Mouse (Mus musculus) hindbrain, embryonic 13.5 days (tissue): ENCODE measurements around the gene Bpi. TPM values are rescaled to one million over a fixed set of nuclear protein-coding genes. Genes with fewer than 3 reads are reported as not detected.
A peak's percentile ranks its signal among the peaks of the same experiment; 100 is the strongest.

Source experiments
- ATAC-seq: fragments of 200-750 bp; cut with Nextera tagmentation; 2 replicates; pipeline ENCODE4 v1.8.0; 2017; ENCODE audit warnings: moderate TSS enrichment; ENCODE audit not compliant: low FRiP score
- H3K27ac ChIP-seq: fragments of 300-500 bp; sonication (generic); 2 replicates; pipeline ENCODE4 v1.5.1; 2015; ENCODE audit warnings: inconsistent platforms, mild to moderate bottlenecking, moderate library complexity
- H3K27me3 ChIP-seq: fragments of 300-500 bp; sonication (generic); 2 replicates; pipeline ENCODE4 v1.6.1; 2015; ENCODE audit warnings: mild to moderate bottlenecking, inconsistent platforms
- H3K36me3 ChIP-seq: fragments of 300-500 bp; sonication (generic); 2 replicates; pipeline ENCODE4 v1.6.1; 2015; ENCODE audit warnings: mild to moderate bottlenecking, inconsistent platforms
- H3K4me1 ChIP-seq: fragments of 300-500 bp; sonication (generic); replicated peaks from 2 replicates; pipeline ENCODE4 v1.6.1; 2015; ENCODE audit warnings: inconsistent platforms
- H3K4me2 ChIP-seq: fragments of 300-500 bp; sonication (generic); 2 replicates; pipeline ENCODE4 v1.6.1; 2015; ENCODE audit warnings: inconsistent platforms, mild to moderate bottlenecking, moderate library complexity
- H3K4me3 ChIP-seq: fragments of 300-500 bp; sonication (generic); 2 replicates; pipeline ENCODE4 v1.5.1; 2015; ENCODE audit warnings: mild to moderate bottlenecking, inconsistent platforms
- H3K9ac ChIP-seq: fragments of 300-500 bp; sonication (generic); 2 replicates; pipeline ENCODE4 v1.6.1; 2015; ENCODE audit warnings: mild to moderate bottlenecking, inconsistent platforms
- H3K9me3 ChIP-seq: fragments of 300-500 bp; sonication (generic); 2 replicates; pipeline ENCODE4 v1.6.1; 2016; ENCODE audit warnings: inconsistent platforms
- WGBS: fragments of 180-500 bp; shearing (Covaris S2); methylation state at CpG from one replicate; pipeline ENCODE4 v1.1.7; 2015; 5-methylcytosine and 5-hydroxymethylcytosine counted together
- polyA plus RNA-seq: library from polyadenylated mRNA; unstranded; fragments of >200 nt; fragmentation: Nextera tagmentation; extraction: Ambion mirVana; gene quantifications from 2 replicates; pipeline ENCODE4 v1.2.1, GENCODE M21; 2015

Bpi gene
- polyA plus RNA-seq, 1 experiment from 2014 or later = not detected

- H3K9ac ChIP-seq = no peak overlapping the region
- H3K4me3 ChIP-seq = no peak overlapping the region
- WGBS = 72% methylated on average over 6 of the region's 6 CpGs
- no peaks in the 10 kb centered on the region for H3K36me3 ChIP-seq
- no peak overlapping the region for H3K27ac ChIP-seq
- H3K27me3 ChIP-seq = no peaks in the 10 kb centered on the region
- ATAC-seq = no peak
- H3K9me3 ChIP-seq = no peaks in the 10 kb centered on the region
- peaks cover 23% of the 10 kb centered on the region for H3K4me1 ChIP-seq
- H3K4me2 ChIP-seq = no peak overlapping the region
Observed at GRCm38 (mm10) chr2:158276451-158276850, 18.6 kb downstream of the Bpi start.

GRCm38 (mm10) chr2:158276878-158277277, 19.0 kb downstream of the Bpi start:
- WGBS = 67% methylated on average over 4 of the region's 4 CpGs
- Histone ChIP-seq H3K36me3 (no peaks in the 10 kb centered on the region), H3K4me2 (no peak overlapping the region), H3K27me3 (peaks cover under 1% of the 10 kb centered on the region; the same call in 1 of the 2 replicates), H3K4me3 (no peak overlapping the region), H3K27ac (no peak overlapping the region), H3K4me1 (peaks cover 23% of the 10 kb centered on the region), H3K9me3 (no peaks in the 10 kb centered on the region), H3K9ac (no peak overlapping the region)
- ATAC-seq = no peak

GRCm38 (mm10) chr2:158279656-158280055, 21.8 kb downstream of the Bpi start:
- 90% methylated on average over 4 of the region's 4 CpGs for WGBS
- no peak overlapping the region for H3K9ac ChIP-seq
- no peak overlapping the region for H3K27ac ChIP-seq
- no peak for ATAC-seq
- H3K4me2 ChIP-seq = no peak overlapping the region
- H3K36me3 ChIP-seq = no peaks in the 10 kb centered on the region
- no peak overlapping the region for H3K4me3 ChIP-seq
- H3K4me1 ChIP-seq = peaks cover 21% of the 10 kb centered on the region
- H3K9me3 ChIP-seq = no peaks in the 10 kb centered on the region
- H3K27me3 ChIP-seq = peaks cover 12% of the 10 kb centered on the region; the same call in 1 of the 2 replicates

GRCm38 (mm10) chr2:158281497-158282205, 23.8 kb downstream of the Bpi start:
- H3K27ac ChIP-seq = no peak overlapping the region
- H3K9me3 ChIP-seq = no peaks in the 10 kb centered on the region
- peaks cover 12% of the 10 kb centered on the region; the same call in 1 of the 2 replicates for H3K27me3 ChIP-seq
- no peak overlapping the region for H3K4me2 ChIP-seq
- no peak overlapping the region for H3K9ac ChIP-seq
- no peak for ATAC-seq
- H3K4me3 ChIP-seq = no peak overlapping the region
- WGBS = 73% methylated on average over 16 of the region's 16 CpGs
- H3K36me3 ChIP-seq = no peaks in the 10 kb centered on the region
- H3K4me1 ChIP-seq = peaks cover 26% of the 10 kb centered on the region

- Histone ChIP-seq H3K4me2 (no peak overlapping the region), H3K4me3 (no peak overlapping the region), H3K36me3 (no peaks in the 10 kb centered on the region), H3K27me3 (peaks cover 12% of the 10 kb centered on the region; the same call in 1 of the 2 replicates), H3K9ac (no peak overlapping the region), H3K27ac (no peak overlapping the region), H3K9me3 (no peaks in the 10 kb centered on the region), H3K4me1 (peaks cover 26% of the 10 kb centered on the region)
- no peak for ATAC-seq
- WGBS = 84% methylated on average over 7 of the region's 7 CpGs
Observed at GRCm38 (mm10) chr2:158283136-158283535, 25.2 kb downstream of the Bpi start.

- 85% methylated on average over 6 of the region's 6 CpGs for whole genome bisulfite sequencing
Observed at GRCm38 (mm10) chr2:158283771-158284170, 25.9 kb downstream of the Bpi start.

GRCm38 (mm10) chr2:158284571-158284970, 26.7 kb downstream of the Bpi start:
- Histone ChIP-seq H3K27me3 (peaks cover 12% of the 10 kb centered on the region; the same call in 1 of the 2 replicates), H3K4me3 (no peak overlapping the region), H3K4me1 (peaks cover 26% of the 10 kb centered on the region), H3K36me3 (no peaks in the 10 kb centered on the region), H3K27ac (peak overlapping the region; percentile 8; the same call in 1 of the 2 replicates), H3K4me2 (no peak overlapping the region), H3K9me3 (no peaks in the 10 kb centered on the region), H3K9ac (no peak overlapping the region)
- 19% methylated on average over 11 of the region's 11 CpGs for WGBS
- ATAC-seq = no peak

More at GRCm38 (mm10) chr2:158283771-158284170, 25.9 kb downstream of the Bpi start:
- Histone ChIP-seq H3K27me3 (peaks cover 12% of the 10 kb centered on the region; the same call in 1 of the 2 replicates), H3K9ac (peak overlapping the region; percentile 13; the same call in 1 of the 2 replicates), H3K4me3 (no peak overlapping the region), H3K36me3 (no peaks in the 10 kb centered on the region), H3K4me1 (peaks cover 26% of the 10 kb centered on the region), H3K9me3 (no peaks in the 10 kb centered on the region), H3K4me2 (no peak overlapping the region), H3K27ac (peak overlapping the region; percentile 23; the same call in 1 of the 2 replicates)
- ATAC-seq = no peak

GRCm38 (mm10) chr2:158285655-158286054, 27.8 kb downstream of the Bpi start:
- H3K9me3 ChIP-seq = no peaks in the 10 kb centered on the region
- no peak overlapping the region for H3K4me2 ChIP-seq
- H3K27ac ChIP-seq = no peak overlapping the region
- 54% methylated on average over 6 of the region's 6 CpGs for WGBS
- H3K4me3 ChIP-seq = no peak overlapping the region
- peaks cover 26% of the 10 kb centered on the region for H3K4me1 ChIP-seq
- no peaks in the 10 kb centered on the region for H3K36me3 ChIP-seq
- ATAC-seq = no peak
- peaks cover 12% of the 10 kb centered on the region; the same call in 1 of the 2 replicates for H3K27me3 ChIP-seq
- no peak overlapping the region for H3K9ac ChIP-seq

GRCm38 (mm10) chr2:158295700-158296099, 37.8 kb downstream of the Bpi start:
- no peaks in the 10 kb centered on the region for H3K9me3 ChIP-seq
- 66% methylated on average over 9 of the region's 9 CpGs for WGBS
- no peak for ATAC-seq
- H3K36me3 ChIP-seq = no peaks in the 10 kb centered on the region
- H3K27me3 ChIP-seq = no peaks in the 10 kb centered on the region
- no peak overlapping the region for H3K9ac ChIP-seq
- peaks cover 13% of the 10 kb centered on the region; the same call in 1 of the 2 replicates for H3K4me1 ChIP-seq
- H3K27ac ChIP-seq = no peak overlapping the region
- no peak overlapping the region for H3K4me2 ChIP-seq
- H3K4me3 ChIP-seq = no peak overlapping the region

GRCm38 (mm10) chr2:158299203-158299602, 41.3 kb downstream of the Bpi start:
- Histone ChIP-seq H3K36me3 (no peaks in the 10 kb centered on the region), H3K9ac (no peak overlapping the region), H3K9me3 (no peaks in the 10 kb centered on the region), H3K27me3 (no peaks in the 10 kb centered on the region), H3K27ac (no peak overlapping the region), H3K4me2 (no peak overlapping the region), H3K4me3 (no peak overlapping the region), H3K4me1 (peaks cover 13% of the 10 kb centered on the region; the same call in 1 of the 2 replicates)
- 65% methylated on average over 3 of the region's 3 CpGs for WGBS
- no peak for ATAC-seq

GRCm38 (mm10) chr2:158299731-158300130, 41.8 kb downstream of the Bpi start:
- no peak overlapping the region for H3K4me2 ChIP-seq
- H3K4me3 ChIP-seq = no peak overlapping the region
- H3K9me3 ChIP-seq = no peaks in the 10 kb centered on the region
- no peaks in the 10 kb centered on the region for H3K36me3 ChIP-seq
- ATAC-seq = no peak
- no peaks in the 10 kb centered on the region for H3K27me3 ChIP-seq
- WGBS = 65% methylated on average over 4 of the region's 4 CpGs
- no peak overlapping the region for H3K9ac ChIP-seq
- H3K27ac ChIP-seq = no peak overlapping the region
- peaks cover 13% of the 10 kb centered on the region; the same call in 1 of the 2 replicates for H3K4me1 ChIP-seq

- H3K27me3 ChIP-seq = no peaks in the 10 kb centered on the region
- H3K4me1 ChIP-seq = peaks cover 12% of the 10 kb centered on the region; the same call in 1 of the 2 replicates
- no peak for ATAC-seq
- H3K9me3 ChIP-seq = no peaks in the 10 kb centered on the region
- no peak overlapping the region for H3K9ac ChIP-seq
- no peak overlapping the region for H3K27ac ChIP-seq
- H3K4me2 ChIP-seq = no peak overlapping the region
- WGBS = 84% methylated on average over 3 of the region's 3 CpGs
- H3K36me3 ChIP-seq = no peaks in the 10 kb centered on the region
- H3K4me3 ChIP-seq = no peak overlapping the region
Observed at GRCm38 (mm10) chr2:158302807-158303206, 44.9 kb downstream of the Bpi start.
